Mouse (Mus musculus) liver, embryonic 13.5 days (tissue): ENCODE measurements at regions not wholly inside any gene's neighbourhood (a gene's known extent, or its start where the extent isn't known, plus 50 kb on each side); places are given as distances from the start of the nearest gene placed in this dataset.

Source experiments
- ATAC-seq: fragments of 200-750 bp; cut with Nextera tagmentation; 2 replicates; pipeline ENCODE4 v1.8.0; 2017; ENCODE audit warnings: low read depth, mild to moderate bottlenecking, moderate number of reproducible peaks, moderate library complexity
- DNase-seq: peaks from one replicate; pipeline ENCODE4 v3.0.0; 2022
- H3K27ac ChIP-seq: fragments of 300-500 bp; sonication (generic); 2 replicates; pipeline ENCODE4 v1.5.1; 2015; ENCODE audit warnings: moderate library complexity, mild to moderate bottlenecking, inconsistent platforms
- H3K27me3 ChIP-seq: fragments of 300-500 bp; sonication (generic); 2 replicates; pipeline ENCODE4 v1.6.1; 2015; ENCODE audit warnings: mild to moderate bottlenecking, inconsistent platforms
- H3K36me3 ChIP-seq: fragments of 300-500 bp; sonication (generic); 2 replicates; pipeline ENCODE4 v1.6.1; 2015; ENCODE audit warnings: mild to moderate bottlenecking, inconsistent platforms
- H3K4me1 ChIP-seq: fragments of 300-500 bp; sonication (generic); replicated peaks from 2 replicates; pipeline ENCODE4 v1.6.1; 2015; ENCODE audit warnings: inconsistent platforms
- H3K4me2 ChIP-seq: fragments of 300-500 bp; sonication (generic); 2 replicates; pipeline ENCODE4 v1.6.1; 2015; ENCODE audit warnings: inconsistent platforms, mild to moderate bottlenecking, moderate library complexity
- H3K4me3 ChIP-seq: fragments of 300-500 bp; sonication (generic); replicated peaks from 2 replicates; pipeline ENCODE4 v1.5.1; 2015; ENCODE audit warnings: mild to moderate bottlenecking, inconsistent platforms
- H3K9ac ChIP-seq: fragments of 300-500 bp; sonication (generic); 2 replicates; pipeline ENCODE4 v1.6.1; 2015; ENCODE audit warnings: mild to moderate bottlenecking, inconsistent platforms
- H3K9me3 ChIP-seq: fragments of 300-500 bp; sonication (generic); replicated peaks from 2 replicates; pipeline ENCODE4 v1.6.1; 2016; ENCODE audit warnings: inconsistent platforms
- WGBS: fragments of 180-500 bp; shearing (Covaris S2); methylation state at CpG from one replicate; pipeline ENCODE4 v1.1.7; 2015; ENCODE audit not compliant: insufficient replicate concordance; 5-methylcytosine and 5-hydroxymethylcytosine counted together

DNA sequence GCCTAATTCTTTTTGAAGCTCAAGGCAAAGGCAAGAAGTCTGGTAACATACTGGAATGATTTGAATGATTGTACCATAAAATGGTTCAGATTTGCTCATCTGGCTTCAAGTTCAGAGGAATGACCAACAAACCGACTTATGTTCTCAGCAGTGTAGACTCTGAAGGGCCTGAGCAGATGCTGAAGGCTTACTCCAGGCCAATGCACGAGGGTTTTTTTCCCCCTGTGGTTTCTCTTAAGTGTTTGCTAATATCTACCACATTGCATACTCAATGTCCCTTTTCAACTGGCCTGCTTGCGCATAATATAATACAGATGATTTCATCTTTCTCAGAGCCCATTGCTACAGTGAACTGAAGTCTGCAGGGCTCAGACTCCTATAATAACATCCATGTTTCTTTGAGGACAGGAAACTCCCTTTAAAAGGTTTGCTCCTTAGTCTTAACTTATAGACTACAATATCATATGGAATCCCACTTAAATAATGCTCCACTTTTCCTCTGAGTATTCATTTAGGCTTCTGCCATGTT is 1182.5 kb downstream of the Slc22a22 start:
- Histone ChIP-seq H3K9me3 (no peaks in the 10 kb centered on the region), H3K36me3 (no peaks in the 10 kb centered on the region), H3K27me3 (no peaks in the 10 kb centered on the region), H3K9ac (no peak overlapping the region), H3K27ac (no peak overlapping the region), H3K4me3 (no peak overlapping the region), H3K4me2 (no peak overlapping the region), H3K4me1 (no peaks in the 10 kb centered on the region)
- ATAC-seq (no peak), DNase-seq (no peak)
- 61% methylated on average over 3 of the region's 3 CpGs for WGBS

DNA sequence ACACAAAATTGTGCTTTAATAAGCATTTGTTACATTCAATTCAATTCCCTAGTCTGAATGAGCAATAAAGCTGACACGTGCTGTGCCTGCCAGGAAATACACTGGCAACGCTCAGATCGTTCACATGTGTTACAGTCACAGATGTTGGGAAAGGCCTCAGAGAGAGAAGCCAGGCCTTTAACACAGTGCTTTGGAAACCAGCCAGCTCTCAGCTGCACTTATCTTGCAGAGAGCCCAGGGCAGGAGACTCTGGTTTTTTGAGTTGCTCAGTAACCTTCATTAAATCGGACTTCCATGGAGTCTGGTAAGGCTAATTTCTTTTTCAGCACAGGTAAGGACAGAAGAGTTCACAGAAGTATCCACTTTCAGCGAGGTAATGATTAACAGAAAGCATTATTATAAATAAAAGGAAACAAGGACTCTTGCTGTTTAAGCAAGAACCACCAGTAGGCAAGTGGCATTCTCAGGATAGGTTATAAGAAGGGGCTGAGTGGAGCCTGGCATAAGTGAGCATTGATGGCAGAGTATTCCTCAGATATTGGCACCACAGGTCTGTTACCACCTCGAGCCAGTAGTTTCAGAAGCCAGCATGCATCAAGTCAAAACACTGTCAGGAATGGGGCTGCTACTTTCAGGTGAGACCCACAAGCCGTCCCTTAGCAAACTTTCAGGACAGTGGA is 1198.7 kb downstream of the Slc22a22 start:
- no peaks in the 10 kb centered on the region for H3K9me3 ChIP-seq
- WGBS: 57% methylated on average over 7 of the region's 7 CpGs
- H3K27ac ChIP-seq: no peak overlapping the region
- ATAC-seq: no peak
- no peak overlapping the region for H3K4me2 ChIP-seq
- H3K4me1 ChIP-seq: no peaks in the 10 kb centered on the region
- H3K9ac ChIP-seq: no peak overlapping the region
- H3K4me3 ChIP-seq: no peak overlapping the region
- DNase-seq: no peak
- H3K27me3 ChIP-seq: no peaks in the 10 kb centered on the region
- no peaks in the 10 kb centered on the region for H3K36me3 ChIP-seq

DNA sequence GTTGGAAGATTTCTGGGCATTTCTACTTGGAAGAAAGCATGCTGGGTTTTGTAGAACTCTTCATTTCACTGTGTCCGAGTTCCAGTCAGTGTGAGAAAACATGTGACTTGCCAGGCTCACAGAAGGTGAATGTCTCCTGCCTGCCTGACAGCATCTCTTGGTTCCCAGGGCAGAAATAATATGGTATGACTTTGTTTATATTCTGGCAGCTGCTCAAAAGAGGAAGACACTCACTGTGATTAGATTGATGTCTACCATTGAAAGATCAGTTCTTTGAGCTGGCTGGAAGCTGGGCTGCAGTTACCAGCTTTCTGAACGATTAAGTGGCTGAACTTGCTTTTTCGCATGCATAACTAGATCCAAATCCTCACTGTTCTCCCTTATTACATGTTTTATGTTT is 1199.4 kb downstream of the Slc22a22 start:
- no peaks in the 10 kb centered on the region for H3K9me3 ChIP-seq
- no peaks in the 10 kb centered on the region for H3K36me3 ChIP-seq
- H3K27ac ChIP-seq: no peak overlapping the region
- no peak overlapping the region for H3K4me3 ChIP-seq
- no peaks in the 10 kb centered on the region for H3K4me1 ChIP-seq
- H3K27me3 ChIP-seq: no peaks in the 10 kb centered on the region
- no peak overlapping the region for H3K9ac ChIP-seq
- DNase-seq: no peak
- H3K4me2 ChIP-seq: no peak overlapping the region
- 67% methylated on average over 3 of the region's 3 CpGs for WGBS
- ATAC-seq: no peak

DNA sequence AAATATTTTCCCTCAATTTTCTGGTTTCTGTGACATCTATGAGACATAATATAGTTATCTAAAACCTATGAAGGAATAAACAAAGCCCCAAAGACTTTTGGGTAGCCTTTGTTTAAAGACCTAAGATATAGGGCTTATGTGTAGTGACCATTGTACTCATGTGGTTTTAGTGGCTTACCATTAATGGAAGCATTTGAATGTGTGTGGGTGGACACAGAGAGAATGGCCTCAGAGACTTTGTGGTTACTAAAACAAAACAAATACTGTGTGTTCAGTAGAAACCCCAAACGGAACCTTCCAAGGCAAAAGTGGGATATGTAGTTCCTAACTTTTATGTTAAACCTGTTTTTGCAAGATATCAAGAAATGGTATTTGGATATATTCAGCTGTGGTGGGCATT is 1228.7 kb downstream of the Slc22a22 start:
- DNase-seq (no peak), ATAC-seq (no peak)
- 36% methylated on average over 1 of the region's 1 CpGs for WGBS
- Histone ChIP-seq H3K9ac (no peak overlapping the region), H3K36me3 (no peaks in the 10 kb centered on the region), H3K27me3 (no peaks in the 10 kb centered on the region), H3K4me1 (no peaks in the 10 kb centered on the region), H3K4me2 (no peak overlapping the region), H3K4me3 (no peak overlapping the region), H3K9me3 (no peaks in the 10 kb centered on the region), H3K27ac (no peak overlapping the region)

DNA sequence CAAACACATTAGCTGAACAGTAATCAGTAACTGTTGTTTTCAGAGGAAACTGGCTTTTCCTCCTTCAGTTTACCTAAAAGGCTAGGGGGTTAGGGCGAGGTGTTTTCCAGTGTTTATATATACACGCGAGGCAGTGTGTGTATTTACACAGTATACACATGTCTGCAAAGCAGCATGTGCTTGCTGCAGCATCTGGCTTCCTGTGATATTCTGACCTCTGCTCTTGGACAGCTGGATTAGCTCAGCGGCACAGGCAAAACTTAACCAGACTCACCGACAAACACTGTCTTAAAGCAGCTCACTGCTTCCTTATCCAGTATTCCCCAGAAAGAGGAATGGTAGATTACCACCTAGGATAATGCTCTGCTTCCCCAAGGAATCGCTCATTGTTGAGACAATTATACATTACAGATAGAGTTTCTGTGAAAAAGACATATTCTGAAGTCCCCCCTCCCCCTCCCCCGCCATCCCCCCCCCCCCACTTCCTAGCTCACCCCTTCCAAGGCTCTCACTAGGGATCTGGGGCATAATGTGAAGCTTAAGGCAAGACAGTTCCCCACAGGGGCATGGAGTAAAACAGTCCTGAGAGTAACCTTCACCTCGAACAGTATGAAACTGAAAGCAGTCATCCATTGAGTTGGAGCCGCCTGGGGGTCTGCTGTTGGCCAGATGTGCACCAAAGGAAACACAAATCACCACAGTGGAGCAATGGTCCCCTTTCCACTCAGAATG is 1233.3 kb downstream of the Slc22a22 start:
- Histone ChIP-seq H3K4me3 (no peak overlapping the region), H3K9ac (no peak overlapping the region), H3K9me3 (no peaks in the 10 kb centered on the region), H3K27me3 (no peaks in the 10 kb centered on the region), H3K4me2 (no peak overlapping the region), H3K27ac (no peak overlapping the region), H3K36me3 (no peaks in the 10 kb centered on the region), H3K4me1 (no peaks in the 10 kb centered on the region)
- no peak for DNase-seq
- WGBS: 49% methylated on average over 9 of the region's 9 CpGs
- ATAC-seq: no peak

DNA sequence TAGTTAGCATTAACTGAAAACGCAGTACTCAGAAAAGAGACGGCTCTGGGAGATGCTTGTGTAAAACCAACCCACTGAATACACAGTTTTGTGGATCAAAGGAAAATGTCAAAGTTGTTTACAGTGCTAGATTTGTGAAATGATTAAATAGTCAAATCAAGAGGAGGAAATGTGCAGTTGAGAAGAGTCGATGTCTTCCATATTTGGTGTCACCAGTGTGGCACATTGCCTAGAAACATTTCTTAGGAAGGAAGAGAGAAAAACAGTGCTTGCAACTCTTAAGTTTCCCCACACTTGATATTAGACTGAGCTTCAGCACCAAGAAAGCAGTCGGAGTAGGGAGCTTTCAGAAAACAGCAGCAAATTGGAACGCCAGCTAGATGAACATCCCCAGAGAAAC is 1274.9 kb downstream of the Slc22a22 start:
- DNase-seq: no peak
- no peak overlapping the region for H3K27ac ChIP-seq
- H3K27me3 ChIP-seq: no peaks in the 10 kb centered on the region
- no peak for ATAC-seq
- no peaks in the 10 kb centered on the region for H3K36me3 ChIP-seq
- no peak overlapping the region for H3K4me2 ChIP-seq
- H3K9ac ChIP-seq: no peak overlapping the region
- 59% methylated on average over 5 of the region's 5 CpGs for WGBS
- H3K4me1 ChIP-seq: no peaks in the 10 kb centered on the region
- H3K9me3 ChIP-seq: no peaks in the 10 kb centered on the region
- no peak overlapping the region for H3K4me3 ChIP-seq

DNA sequence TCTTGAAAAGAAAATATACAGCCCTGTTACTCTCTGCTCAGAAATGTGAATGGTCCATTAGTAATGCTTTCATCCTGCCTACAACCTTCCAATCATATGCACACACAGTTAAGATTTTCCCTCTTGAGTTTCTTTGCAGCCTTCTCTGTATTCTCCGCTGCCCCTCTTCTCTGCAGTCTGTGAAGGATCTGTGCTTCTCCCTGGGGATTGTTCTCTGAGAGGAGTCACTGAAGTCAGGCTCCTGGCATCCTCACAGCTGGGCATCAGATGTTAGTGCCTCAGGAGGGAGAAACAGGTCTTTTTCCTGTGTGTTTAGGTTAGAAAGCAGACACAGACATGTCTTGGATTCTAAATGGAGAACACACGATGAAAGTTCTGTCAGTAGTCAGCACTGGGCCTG is 1278.1 kb downstream of the Slc22a22 start:
- ATAC-seq: no peak
- Histone ChIP-seq H3K9ac (no peak overlapping the region), H3K27me3 (no peaks in the 10 kb centered on the region), H3K36me3 (no peaks in the 10 kb centered on the region), H3K4me1 (no peaks in the 10 kb centered on the region), H3K4me3 (no peak overlapping the region), H3K9me3 (no peaks in the 10 kb centered on the region), H3K4me2 (no peak overlapping the region), H3K27ac (no peak overlapping the region)
- WGBS: 53% methylated on average over 2 of the region's 2 CpGs
- no peak for DNase-seq

DNA sequence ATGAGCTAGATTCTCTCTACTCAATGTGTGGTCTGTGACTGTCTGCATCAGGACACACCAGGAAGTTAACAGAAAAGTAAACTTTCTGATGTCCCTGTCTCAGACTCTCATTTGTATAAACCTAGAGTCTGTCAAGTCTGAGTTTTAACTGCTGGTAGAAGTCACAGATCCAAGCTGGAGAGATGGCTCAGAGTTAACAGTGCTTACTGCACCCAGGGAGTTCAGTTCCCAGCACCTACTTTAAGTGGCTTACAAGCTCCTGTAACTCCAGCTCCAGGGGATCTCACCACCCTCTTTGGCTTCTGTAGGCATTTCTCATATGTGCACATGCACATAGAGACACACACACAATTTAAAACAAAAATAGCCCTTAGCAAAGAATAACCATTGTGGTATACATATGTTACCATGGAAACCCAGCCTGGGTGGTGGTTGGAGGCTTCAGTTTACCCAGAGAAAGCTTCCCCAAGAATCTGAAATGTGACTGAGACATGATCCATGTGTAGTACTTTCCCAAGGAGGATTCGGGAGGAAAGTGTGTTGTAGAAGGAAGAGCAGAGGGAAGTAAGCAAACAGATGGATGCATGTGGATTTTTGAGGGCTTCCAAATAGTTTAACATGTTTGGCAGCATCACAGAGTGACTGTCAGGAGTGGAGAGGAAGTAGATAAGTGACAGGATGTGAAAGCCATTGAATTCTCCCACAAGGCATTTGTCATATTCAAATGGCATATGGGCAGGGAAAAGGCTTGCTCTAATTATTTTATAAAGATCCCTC is 1279.8 kb downstream of the Slc22a22 start:
- ATAC-seq (no peak), DNase-seq (no peak)
- no peak overlapping the region for H3K9ac ChIP-seq
- no peak overlapping the region for H3K4me2 ChIP-seq
- no peak overlapping the region for H3K4me3 ChIP-seq
- no peaks in the 10 kb centered on the region for H3K27me3 ChIP-seq
- H3K36me3 ChIP-seq: no peaks in the 10 kb centered on the region
- H3K27ac ChIP-seq: no peak overlapping the region
- no peaks in the 10 kb centered on the region for H3K4me1 ChIP-seq
- no peaks in the 10 kb centered on the region for H3K9me3 ChIP-seq
- WGBS: 21% methylated on average over 1 of the region's 1 CpGs

DNA sequence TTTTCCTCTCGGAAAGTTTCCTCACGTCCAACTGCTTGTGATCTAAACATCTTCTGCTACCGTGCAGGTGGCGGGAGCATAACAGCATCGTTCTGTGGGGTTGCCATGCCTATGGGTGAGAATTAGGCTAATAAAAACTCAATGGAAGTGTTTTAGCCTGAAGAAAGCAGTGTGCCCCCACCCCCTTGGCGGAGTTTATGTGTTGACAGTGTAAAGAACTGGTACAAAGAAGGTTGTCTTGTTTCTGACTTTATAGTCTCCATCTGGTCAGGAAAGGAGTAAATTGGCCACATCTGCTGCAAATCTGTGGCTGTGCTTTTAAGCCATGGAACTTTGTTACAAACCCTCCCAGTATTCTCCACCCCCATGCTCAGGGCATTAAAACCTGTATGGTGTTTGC is 1311.2 kb downstream of the Slc22a22 start:
- H3K36me3 ChIP-seq: no peaks in the 10 kb centered on the region
- H3K27ac ChIP-seq: no peak overlapping the region
- no peak overlapping the region for H3K9ac ChIP-seq
- ATAC-seq (no peak), DNase-seq (no peak)
- H3K4me3 ChIP-seq: no peak overlapping the region
- 41% methylated on average over 6 of the region's 6 CpGs for whole genome bisulfite sequencing
- H3K4me2 ChIP-seq: no peak overlapping the region
- no peaks in the 10 kb centered on the region for H3K4me1 ChIP-seq
- no peaks in the 10 kb centered on the region for H3K9me3 ChIP-seq
- H3K27me3 ChIP-seq: no peaks in the 10 kb centered on the region

DNA sequence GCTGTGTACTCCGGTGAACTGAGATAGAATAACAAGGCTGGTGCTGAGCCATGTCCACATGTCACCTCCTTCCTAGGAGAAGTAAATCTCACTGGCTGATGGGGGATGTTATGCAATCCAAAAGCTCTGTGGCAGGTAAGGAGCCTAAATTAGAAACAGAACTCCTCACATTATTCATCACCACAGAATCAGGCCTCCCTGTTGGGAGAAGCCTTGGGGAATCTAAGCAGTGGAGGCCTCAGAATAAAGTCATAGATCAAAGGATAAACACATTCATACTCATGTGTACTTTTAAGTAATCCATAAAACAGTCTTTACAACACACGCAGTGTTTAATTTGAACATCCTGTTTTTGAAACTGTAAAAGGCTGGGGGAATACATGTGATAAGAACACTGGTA is 1318.7 kb downstream of the Slc22a22 start:
- WGBS: 55% methylated on average over 2 of the region's 2 CpGs
- no peaks in the 10 kb centered on the region for H3K4me1 ChIP-seq
- H3K9ac ChIP-seq: no peak overlapping the region
- DNase-seq (no peak), ATAC-seq (no peak)
- no peak overlapping the region for H3K27ac ChIP-seq
- no peaks in the 10 kb centered on the region for H3K9me3 ChIP-seq
- no peak overlapping the region for H3K4me2 ChIP-seq
- no peak overlapping the region for H3K4me3 ChIP-seq
- H3K36me3 ChIP-seq: no peaks in the 10 kb centered on the region
- H3K27me3 ChIP-seq: no peaks in the 10 kb centered on the region

DNA sequence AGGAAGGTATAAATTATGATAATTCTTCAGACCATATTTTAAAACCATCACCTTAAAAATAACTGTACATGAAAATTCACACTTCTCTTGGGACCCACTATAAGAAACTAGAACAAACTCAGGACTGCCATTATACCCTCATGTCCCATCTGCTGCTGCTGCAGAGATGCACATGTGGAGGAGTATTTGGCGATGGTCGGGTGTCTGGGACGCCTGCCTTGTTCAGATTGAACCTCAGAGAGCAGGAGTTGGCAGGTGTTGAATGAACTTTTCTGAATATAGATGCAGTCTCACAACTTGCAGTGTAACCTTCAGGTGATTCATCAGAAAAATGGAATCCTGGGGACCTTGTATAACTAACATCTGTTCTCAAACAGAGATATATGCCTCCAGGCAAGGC is 1338.0 kb downstream of the Slc22a22 start:
- no peak overlapping the region for H3K4me2 ChIP-seq
- ATAC-seq: no peak
- no peak overlapping the region for H3K27ac ChIP-seq
- no peak overlapping the region for H3K4me3 ChIP-seq
- H3K4me1 ChIP-seq: no peaks in the 10 kb centered on the region
- 57% methylated on average over 3 of the region's 3 CpGs for WGBS
- DNase-seq: no peak
- no peaks in the 10 kb centered on the region for H3K36me3 ChIP-seq
- no peaks in the 10 kb centered on the region for H3K27me3 ChIP-seq
- no peaks in the 10 kb centered on the region for H3K9me3 ChIP-seq
- no peak overlapping the region for H3K9ac ChIP-seq
